Mouse (Mus musculus): ENCODE measurements around the gene Hkdc1. TPM values are rescaled to one million over a fixed set of nuclear protein-coding genes. Genes with fewer than 3 reads are reported as not detected.

Gene Hkdc1
- polyA plus RNA-seq, 1 experiment from 2014 or later, result 37.7 TPM

DNA sequence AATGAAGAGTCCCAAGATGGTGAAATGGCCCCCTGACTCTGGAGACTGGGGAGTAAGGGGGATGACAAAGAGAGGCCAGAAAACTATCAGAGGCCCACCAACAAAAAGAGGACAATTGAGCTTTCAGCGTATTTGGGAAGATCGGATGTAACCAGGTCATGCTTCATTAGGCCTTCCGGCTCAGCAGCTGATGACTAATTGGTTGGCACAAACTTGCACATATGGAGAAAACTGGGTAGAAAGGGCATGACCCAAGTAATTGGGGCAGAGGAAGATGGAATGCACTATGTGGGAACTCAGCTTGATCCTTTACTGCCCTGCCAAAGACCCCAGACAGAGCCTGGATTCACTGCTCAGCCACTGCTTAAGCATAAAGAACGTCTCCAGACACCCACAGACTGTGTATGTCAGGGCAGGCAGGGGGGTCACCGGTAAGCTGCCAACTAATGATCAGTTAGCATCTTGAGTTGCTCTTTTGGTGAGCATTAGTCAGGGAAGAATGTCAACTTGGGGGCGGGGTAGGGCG is 3.4 kb downstream of the Hkdc1 start:
- TF ChIP-seq CTCF (IDR thresholded peaks at IDR 0.05; ENCODE audit: low read depth), result no peak
- Histone ChIP-seq H3K36me3 (ENCODE audit: control insufficient read depth, insufficient read depth) (no peaks in the 10 kb centered on the region; the same call in 1 of the 2 replicates), H3K9me3 (ENCODE audit: control insufficient read depth) (no peaks in the 10 kb centered on the region), H3K9ac (ENCODE audit: low read depth, low read length) (no peak overlapping the region), H3K27ac (ENCODE audit: low read depth, low read length) (peak overlapping the region; percentile 54; the same call in 1 of the 2 replicates), H3K4me3 (ENCODE audit: low read depth, low read length) (no peak overlapping the region), H3K4me2 (replicated peaks; ENCODE audit: low read depth) (peak overlapping the region; percentile 56), H3K4me1 (replicated peaks; ENCODE audit: control insufficient read depth, insufficient read depth, low read length) (peaks cover 4% of the 10 kb centered on the region), H3K27me3 (replicated peaks; ENCODE audit: control insufficient read depth, insufficient read depth, low read length) (no peaks in the 10 kb centered on the region)
- no peak for ATAC-seq
- WGBS, result 60% methylated on average over 7 of the region's 7 CpGs

DNA sequence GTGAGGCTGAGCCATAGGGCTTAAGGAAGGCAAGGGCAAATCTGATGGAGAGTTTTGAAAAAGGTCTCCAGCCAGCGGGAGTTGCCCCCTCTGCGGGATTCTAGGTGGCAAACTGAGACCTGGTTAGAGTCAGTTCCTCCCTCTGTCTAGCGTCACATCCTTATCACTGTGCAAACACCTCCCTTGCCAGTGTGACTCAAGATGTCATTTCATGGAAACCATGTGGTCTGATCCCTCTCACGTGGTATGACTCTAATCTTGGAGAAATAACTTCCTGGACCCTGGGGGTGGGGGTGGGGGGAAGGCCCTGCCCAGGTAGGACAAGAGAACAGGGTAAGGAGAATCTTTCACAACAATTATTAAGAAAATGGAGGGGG is 8.7 kb downstream of the Hkdc1 start:
- Histone ChIP-seq H3K36me3 (ENCODE audit: control insufficient read depth, insufficient read depth) (peaks cover 12% of the 10 kb centered on the region; the same call in 1 of the 2 replicates), H3K9me3 (ENCODE audit: control insufficient read depth) (no peaks in the 10 kb centered on the region), H3K4me3 (ENCODE audit: low read depth, low read length) (no peak overlapping the region), H3K4me2 (replicated peaks; ENCODE audit: low read depth) (peak overlapping the region; percentile 47), H3K4me1 (replicated peaks; ENCODE audit: control insufficient read depth, insufficient read depth, low read length) (peaks cover 3% of the 10 kb centered on the region; the same call in 1 of the 2 replicates), H3K27ac (ENCODE audit: low read depth, low read length) (peak overlapping the region; percentile 88), H3K9ac (ENCODE audit: low read depth, low read length) (0 out of 2 replicates have a peak overlapping the region, but pooled peaks have one; percentile 37), H3K27me3 (replicated peaks; ENCODE audit: control insufficient read depth, insufficient read depth, low read length) (no peaks in the 10 kb centered on the region)
- WGBS, result 17% methylated on average over 4 of the region's 4 CpGs
- TF ChIP-seq CTCF (IDR thresholded peaks at IDR 0.05; ENCODE audit: low read depth), result no peak
- ATAC-seq, result peak; percentile 80

DNA sequence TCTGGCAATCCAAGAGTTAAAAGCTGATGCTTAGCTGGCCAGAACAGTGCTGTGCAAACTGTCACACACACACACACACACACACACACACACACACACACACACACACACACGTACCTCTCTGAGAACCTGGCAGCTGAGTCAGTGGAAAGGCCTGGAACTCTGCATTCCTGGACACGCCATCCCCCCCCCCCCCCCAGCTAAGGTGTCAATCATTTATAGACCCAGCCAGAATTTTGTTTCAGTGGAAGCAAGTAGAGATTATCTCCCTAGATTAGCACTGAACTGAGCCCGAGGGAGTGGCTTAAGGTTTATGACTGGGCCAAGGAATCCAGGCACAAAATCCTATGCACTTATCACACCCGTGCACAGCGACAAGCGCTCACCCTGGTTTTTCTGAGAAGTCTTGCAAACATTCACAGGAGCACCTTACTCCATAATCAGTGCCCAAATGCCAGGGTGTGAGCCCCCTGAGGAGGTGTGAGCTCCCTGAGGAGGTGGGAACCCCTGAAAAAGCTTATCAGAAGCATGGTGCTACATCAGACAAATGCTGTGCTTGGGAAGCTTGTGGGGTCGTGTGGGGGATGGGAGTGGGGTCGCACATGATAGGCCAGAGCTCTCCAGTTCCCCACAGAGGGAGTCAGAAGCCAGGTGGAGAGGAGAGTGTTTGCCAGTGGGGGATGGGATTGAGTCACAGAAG is 9.2 kb downstream of the Hkdc1 start:
- H3K9me3 ChIP-seq (ENCODE audit: control insufficient read depth), result no peaks in the 10 kb centered on the region
- peaks cover 12% of the 10 kb centered on the region; the same call in 1 of the 2 replicates for H3K36me3 ChIP-seq (ENCODE audit: control insufficient read depth, insufficient read depth)
- peak overlapping the region; percentile 47 for H3K4me2 ChIP-seq (replicated peaks; ENCODE audit: low read depth)
- no peak for TF ChIP-seq CTCF (IDR thresholded peaks at IDR 0.05; ENCODE audit: low read depth)
- H3K4me3 ChIP-seq (ENCODE audit: low read depth, low read length), result no peak overlapping the region
- H3K9ac ChIP-seq (ENCODE audit: low read depth, low read length), result 0 out of 2 replicates have a peak overlapping the region, but pooled peaks have one; percentile 37
- peak; percentile 75 for ATAC-seq
- H3K4me1 ChIP-seq (replicated peaks; ENCODE audit: control insufficient read depth, insufficient read depth, low read length), result peaks cover 3% of the 10 kb centered on the region; the same call in 1 of the 2 replicates
- H3K27ac ChIP-seq (ENCODE audit: low read depth, low read length), result peak overlapping the region; percentile 88
- WGBS, result 2% methylated on average over 8 of the region's 8 CpGs
- H3K27me3 ChIP-seq (replicated peaks; ENCODE audit: control insufficient read depth, insufficient read depth, low read length), result no peaks in the 10 kb centered on the region

DNA sequence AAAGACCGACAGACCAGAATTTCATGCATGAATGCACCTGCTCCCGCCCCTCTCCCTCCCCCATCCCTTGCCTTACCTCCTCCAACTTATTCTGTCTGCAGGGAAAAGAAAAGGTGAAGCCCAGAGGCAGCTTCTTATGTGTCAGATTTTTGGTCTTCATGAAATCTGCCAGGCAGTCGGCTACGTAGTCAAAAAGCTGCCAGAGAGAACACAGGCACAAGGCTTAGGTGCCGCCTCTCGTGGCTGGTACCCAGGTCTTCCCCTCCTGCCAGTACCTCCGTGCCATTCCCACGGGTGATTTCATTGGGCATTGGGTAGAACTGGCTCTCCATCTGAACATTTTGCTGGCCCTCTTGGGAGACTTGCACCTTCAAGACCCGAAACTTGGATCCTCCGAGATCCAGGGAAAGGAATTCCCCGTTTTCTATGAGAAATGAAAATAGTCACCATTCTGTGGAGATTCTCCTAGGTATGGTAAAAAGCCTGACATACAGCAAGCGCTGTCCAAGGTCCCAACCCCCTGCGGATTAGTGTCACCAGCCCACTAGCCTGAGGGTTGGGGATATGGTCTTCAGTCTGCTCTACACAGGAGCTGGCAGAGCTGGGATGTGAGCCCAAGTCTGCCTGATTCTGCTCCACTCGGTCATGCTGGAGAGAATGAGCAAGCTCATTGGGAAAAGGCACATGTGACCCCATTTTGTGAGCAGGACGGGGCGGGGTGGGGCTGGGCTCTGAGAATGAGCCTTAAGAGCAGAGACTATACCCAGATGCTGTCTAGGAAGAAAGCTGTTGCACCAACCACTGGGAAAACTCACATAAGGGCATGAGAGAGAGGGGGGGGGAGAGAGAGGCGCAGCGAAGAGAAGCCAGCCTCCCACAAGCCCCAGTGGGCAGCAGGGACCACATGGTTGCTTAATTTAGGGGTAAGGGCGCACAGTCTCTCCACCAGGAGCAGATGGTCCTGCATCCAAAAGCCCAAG is 10.6 kb downstream of the Hkdc1 start:
- no peak overlapping the region for H3K27ac ChIP-seq (ENCODE audit: low read depth, low read length)
- ATAC-seq, result no peak
- H3K4me2 ChIP-seq (replicated peaks; ENCODE audit: low read depth), result no peak overlapping the region
- peaks cover 3% of the 10 kb centered on the region; the same call in 1 of the 2 replicates for H3K4me1 ChIP-seq (replicated peaks; ENCODE audit: control insufficient read depth, insufficient read depth, low read length)
- no peaks in the 10 kb centered on the region for H3K27me3 ChIP-seq (replicated peaks; ENCODE audit: control insufficient read depth, insufficient read depth, low read length)
- WGBS, result 77% methylated on average over 19 of the region's 19 CpGs
- H3K4me3 ChIP-seq (ENCODE audit: low read depth, low read length), result no peak overlapping the region
- TF ChIP-seq CTCF (IDR thresholded peaks at IDR 0.05; ENCODE audit: low read depth), result no peak
- H3K9ac ChIP-seq (ENCODE audit: low read depth, low read length), result no peak overlapping the region
- H3K9me3 ChIP-seq (ENCODE audit: control insufficient read depth), result no peaks in the 10 kb centered on the region
- peaks cover 19% of the 10 kb centered on the region; the same call in 1 of the 2 replicates for H3K36me3 ChIP-seq (ENCODE audit: control insufficient read depth, insufficient read depth)

DNA sequence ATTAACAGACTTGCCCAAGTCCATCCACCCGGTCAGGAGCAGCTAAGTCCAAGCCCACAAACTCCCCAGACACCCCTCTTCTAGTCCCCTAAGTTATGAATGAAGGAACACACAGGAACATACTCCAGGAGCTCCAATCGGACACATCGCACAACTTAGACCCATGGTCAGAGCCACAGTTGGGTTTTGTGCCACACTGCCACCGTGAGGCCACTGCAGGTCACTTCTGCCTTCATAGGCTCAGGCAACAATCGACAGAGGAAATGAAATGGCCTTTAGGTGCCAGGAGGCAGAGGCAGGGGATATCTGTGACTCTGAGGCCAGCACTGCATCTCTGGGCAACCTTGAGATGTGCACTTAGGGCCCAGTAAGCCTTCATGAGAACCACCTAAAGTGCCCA is 11.3 kb downstream of the Hkdc1 start:
- peak; percentile 95 for TF ChIP-seq CTCF (IDR thresholded peaks at IDR 0.05; ENCODE audit: low read depth)
- ATAC-seq, result no peak
- no peaks in the 10 kb centered on the region for H3K27me3 ChIP-seq (replicated peaks; ENCODE audit: control insufficient read depth, insufficient read depth, low read length)
- 14% methylated on average over 5 of the region's 5 CpGs for WGBS
- no peak overlapping the region for H3K4me3 ChIP-seq (ENCODE audit: low read depth, low read length)
- H3K4me2 ChIP-seq (replicated peaks; ENCODE audit: low read depth), result no peak overlapping the region
- H3K27ac ChIP-seq (ENCODE audit: low read depth, low read length), result no peak overlapping the region
- no peak overlapping the region for H3K9ac ChIP-seq (ENCODE audit: low read depth, low read length)
- peaks cover 3% of the 10 kb centered on the region; the same call in 1 of the 2 replicates for H3K4me1 ChIP-seq (replicated peaks; ENCODE audit: control insufficient read depth, insufficient read depth, low read length)
- H3K9me3 ChIP-seq (ENCODE audit: control insufficient read depth), result no peaks in the 10 kb centered on the region
- H3K36me3 ChIP-seq (ENCODE audit: control insufficient read depth, insufficient read depth), result peaks cover 19% of the 10 kb centered on the region; the same call in 1 of the 2 replicates

DNA sequence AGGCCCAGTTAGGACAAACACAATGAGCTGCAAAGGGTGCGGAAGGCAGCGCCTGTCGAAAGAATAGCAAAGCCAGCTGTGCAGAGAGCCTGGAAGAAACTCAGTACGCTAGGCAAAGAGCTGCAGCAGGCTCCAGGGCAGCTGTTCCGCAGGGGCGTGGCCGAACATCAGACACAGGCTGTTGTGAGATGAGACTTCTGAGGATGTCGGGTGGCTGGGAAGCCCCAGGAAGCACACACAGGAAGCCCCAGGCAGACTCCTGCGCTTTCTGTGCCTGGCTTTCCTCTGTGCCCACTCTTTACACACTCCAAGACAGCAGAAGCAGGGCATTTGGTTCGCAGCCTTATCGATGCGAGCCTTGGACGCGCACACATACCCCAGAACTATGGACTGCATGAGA is 17.4 kb downstream of the Hkdc1 start:
- H3K9me3 ChIP-seq (ENCODE audit: control insufficient read depth), result no peaks in the 10 kb centered on the region
- peaks cover 22% of the 10 kb centered on the region; the same call in 1 of the 2 replicates for H3K36me3 ChIP-seq (ENCODE audit: control insufficient read depth, insufficient read depth)
- ATAC-seq, result no peak
- H3K27ac ChIP-seq (ENCODE audit: low read depth, low read length), result no peak overlapping the region
- 47% methylated on average over 14 of the region's 14 CpGs for whole genome bisulfite sequencing
- TF ChIP-seq CTCF (IDR thresholded peaks at IDR 0.05; ENCODE audit: low read depth), result no peak
- no peaks in the 10 kb centered on the region for H3K4me1 ChIP-seq (replicated peaks; ENCODE audit: control insufficient read depth, insufficient read depth, low read length)
- no peak overlapping the region for H3K4me3 ChIP-seq (ENCODE audit: low read depth, low read length)
- no peaks in the 10 kb centered on the region for H3K27me3 ChIP-seq (replicated peaks; ENCODE audit: control insufficient read depth, insufficient read depth, low read length)
- no peak overlapping the region for H3K9ac ChIP-seq (ENCODE audit: low read depth, low read length)
- H3K4me2 ChIP-seq (replicated peaks; ENCODE audit: low read depth), result peak overlapping the region; percentile 48
